Mouse (Mus musculus) WW6 (cell line): ENCODE data around the gene Cldn12.

Experiments
- DNase-seq: peaks from one replicate; pipeline ENCODE4 v3.0.0-alpha.2; 2013; ENCODE audit warnings: low read depth, low spot score

The Cldn12 gene

DNA sequence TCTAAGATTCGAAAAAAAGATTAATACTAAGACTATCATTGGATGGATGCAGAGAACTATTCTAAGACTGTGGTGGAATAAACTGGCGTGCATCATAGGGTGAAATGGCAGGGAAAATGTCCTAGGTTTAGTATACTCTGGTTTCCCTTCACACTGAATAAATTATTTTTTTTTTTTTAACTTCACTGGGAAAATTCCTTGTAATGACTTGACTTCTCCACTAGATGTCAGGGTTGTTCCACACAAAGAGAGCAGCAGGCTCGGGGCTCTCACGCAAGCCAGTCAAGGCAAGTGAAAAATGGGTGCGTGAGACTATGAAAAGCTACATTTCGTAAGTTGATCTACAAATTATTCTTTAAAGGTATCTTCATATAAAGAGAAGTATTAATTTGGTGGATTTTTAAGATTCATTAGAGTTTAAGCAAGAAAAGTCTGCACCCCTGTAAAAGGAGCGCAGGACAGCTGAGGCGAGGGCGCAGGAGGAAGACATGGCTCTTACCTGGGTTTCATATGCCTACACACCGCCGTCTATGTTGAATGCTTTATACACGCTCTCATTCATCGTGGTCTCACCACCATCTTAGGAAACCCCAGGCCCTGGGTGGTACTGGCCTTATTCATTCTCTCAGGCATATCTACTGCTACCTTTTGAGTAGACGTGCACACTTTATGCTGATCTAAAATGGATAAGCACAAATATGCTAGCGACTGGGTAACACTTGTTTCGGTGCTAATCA lies 20.3 kb downstream of the Cldn12 start:
- DNase-seq: no peak

DNA sequence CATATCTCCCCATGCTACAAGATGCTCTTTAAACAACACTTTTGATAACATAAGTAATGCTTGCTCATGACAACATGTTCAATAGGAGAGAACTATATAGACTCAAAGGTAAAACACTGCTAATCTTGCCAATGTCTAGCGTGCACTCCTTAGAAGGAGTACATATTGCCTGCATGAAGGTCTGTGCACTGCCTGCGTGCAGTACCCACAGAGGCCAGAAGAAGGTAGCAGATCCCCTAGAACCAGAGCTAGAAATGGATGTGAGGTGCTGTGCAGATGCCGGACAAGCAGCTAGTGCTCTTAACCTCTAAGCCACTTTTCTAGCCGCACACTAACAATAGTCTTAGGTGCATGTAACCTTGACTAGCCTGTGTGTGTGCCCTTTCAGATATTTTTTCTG lies 22.6 kb downstream of the Cldn12 start:
- no peak for DNase-seq

DNA sequence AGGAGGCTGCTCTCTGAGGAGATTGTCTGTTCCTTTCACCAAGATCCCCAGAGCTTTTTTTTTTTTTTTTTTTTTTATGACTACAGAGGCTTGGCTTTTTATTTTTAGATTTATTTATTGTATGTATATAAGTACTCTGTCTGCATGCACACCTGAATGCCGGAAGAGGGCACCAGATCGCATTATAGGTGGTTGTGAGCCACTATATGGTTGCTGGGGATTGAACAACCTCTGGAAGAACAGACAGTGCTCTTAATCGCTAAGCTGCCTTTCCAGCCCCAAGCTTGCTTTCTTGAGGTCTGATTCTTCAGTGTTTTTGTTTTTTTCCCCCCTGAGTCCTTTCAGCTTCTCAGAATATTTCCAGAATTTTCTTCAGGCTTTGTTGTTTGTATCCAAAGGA lies 28.7 kb downstream of the Cldn12 start:
- no peak for DNase-seq

DNA sequence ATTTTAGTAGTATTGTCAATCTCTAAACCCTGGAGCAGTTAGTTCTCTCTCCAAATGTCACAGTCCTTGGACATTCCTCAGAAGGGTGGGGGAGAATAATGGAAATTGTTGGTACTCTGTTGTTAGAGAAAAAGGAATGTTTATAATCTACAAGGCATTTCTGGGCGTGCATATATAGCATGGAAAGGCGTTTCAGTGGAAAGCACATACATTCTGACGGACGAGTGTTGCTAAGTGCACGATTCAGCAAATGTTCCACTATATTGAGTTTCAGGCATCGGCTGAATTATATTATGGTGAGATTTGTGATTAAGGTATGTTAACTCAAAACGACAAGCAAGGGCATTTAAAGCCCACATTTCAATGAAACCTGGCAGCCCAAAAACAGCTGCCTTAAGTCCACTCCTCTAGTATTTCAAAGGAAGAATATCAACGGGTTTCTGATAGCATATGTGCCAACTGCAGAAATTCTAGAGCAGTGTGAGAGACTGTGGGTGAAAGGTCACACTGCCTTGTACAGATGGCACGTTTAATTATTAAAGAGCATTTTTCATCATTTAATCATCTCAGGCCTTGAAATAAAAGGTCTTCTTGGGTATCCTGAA lies 31.4 kb downstream of the Cldn12 start:
- DNase-seq: no peak

DNA sequence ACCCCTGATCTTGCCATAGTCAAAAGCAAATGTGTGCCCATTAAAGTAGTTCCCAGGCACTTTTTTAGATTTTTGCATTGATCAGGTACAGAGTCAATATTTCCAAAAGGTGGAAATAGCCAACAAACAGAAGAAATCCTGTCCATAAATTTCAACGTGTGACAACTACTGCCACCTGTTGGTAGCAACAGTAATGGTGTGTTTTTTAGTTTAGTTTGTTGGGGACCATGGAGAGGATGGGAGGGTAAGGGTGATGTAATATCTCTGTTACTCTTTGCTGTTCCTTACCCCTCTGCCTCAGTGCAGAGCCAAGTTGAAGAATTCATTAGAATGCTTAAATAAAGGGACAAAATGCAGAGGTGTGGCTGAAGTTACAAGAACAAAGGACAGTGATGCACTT lies 33.1 kb downstream of the Cldn12 start:
- DNase-seq: no peak

DNA sequence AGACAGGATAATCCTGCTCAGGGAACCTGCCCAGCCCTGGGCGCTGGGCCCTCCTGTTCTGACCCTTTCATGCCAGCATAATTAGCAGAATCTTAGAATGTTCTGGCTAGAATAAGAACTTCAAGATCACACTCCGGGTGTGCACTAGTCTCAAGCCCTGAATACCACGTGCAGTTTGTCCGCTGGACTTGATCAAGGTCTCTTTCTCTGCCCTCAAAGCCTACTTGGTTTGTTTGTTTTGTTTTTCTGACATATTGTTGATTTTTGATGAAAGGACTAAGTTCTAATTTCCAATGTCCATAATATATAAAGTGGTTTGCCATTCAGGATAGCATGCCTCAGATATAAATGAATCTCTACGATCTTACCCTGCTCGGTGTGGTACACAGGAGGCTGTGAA lies 35.7 kb downstream of the Cldn12 start, which contains the start of gene 1700015F17Rik:
TSS of gene 1700015F17Rik (minus strand) at position 101 of the 400 bp plus-strand sequence.
- DNase-seq: no peak

DNA sequence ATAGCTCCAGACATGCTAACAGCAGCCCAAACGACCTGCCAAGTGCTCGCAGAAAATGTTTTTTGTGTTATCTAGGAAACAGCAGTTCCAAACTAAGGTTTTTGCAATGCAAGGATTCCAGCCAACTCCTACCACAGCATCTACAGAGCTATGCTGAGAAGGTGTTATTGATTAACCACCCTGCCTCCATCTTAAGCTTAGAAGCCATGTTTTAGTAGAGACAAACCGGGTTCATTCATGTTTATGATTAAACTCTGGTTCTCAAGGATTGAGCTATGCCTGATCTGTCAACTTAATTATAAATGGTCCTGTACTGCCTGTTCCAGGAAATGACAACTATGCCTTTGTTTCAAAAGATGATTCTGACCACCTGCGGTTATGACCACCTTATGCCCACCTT lies 38.6 kb downstream of the Cldn12 start:
- no peak for DNase-seq

DNA sequence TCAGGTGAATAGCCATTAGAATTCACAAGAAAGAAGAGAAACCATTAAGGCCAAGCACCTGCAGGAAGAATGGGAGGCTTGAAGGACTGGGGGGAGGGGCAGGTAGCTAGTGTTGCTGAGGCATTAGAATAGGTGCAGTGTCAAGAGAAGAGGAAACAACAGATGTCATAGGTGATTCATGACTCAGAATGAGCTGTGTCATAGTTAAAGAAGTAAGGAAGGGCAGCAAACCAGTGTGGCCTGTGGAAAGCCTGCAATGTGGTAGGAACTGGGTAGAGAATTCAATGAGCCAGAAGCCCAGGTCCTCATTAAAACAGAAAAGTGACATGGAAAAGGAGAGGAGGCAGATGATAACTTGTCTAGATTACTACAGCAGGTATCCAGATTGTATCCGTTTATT lies 49.5 kb downstream of the Cldn12 start:
- no peak for DNase-seq
